Mouse (Mus musculus) kidney, postnatal 10 days (tissue): ENCODE results near the gene AU021092.

Source experiments
- DNase-seq: peaks from one replicate; pipeline ENCODE4 v3.0.0; 2021; ENCODE audit warnings: mixed read lengths

AU021092 gene

DNA sequence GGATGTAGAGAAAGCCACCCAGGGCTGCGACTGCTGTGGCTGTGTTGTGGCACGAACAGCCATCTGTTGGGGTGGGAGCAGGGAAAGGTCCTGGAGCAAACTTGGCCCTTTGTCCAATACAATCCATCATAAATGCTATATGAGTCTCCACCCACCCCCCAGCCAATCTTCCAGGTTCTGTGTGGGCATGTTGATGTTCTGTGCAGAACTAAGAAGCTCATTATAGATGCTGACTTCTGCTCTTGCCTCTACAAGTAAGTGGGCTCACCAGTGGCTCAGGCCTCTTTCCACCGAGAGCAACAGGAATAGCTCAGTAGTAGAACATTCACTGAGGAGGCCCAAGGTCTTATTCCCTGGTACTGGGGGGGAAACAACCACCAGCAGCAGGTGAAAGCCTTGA is 9.9 kb downstream of the AU021092 start:
- DNase-seq, result no peak

DNA sequence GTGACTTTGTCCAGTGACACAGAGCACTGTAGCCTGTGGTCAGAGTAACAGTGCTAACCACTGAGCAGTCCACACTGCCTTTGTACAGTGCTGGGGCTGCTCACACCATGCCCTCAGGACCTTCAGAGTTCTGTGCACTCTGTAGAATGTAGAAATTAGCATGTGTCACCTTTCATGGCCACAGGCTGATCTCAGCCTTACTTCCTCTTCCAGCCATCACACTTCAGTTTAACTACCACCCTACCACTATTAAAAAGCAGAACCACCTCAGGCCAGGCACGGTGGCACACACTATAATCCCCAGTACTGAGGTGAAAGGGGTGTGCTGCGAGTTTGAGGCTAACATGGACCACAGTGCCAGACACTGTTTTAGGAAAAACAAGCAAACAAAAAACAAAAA is 11.7 kb downstream of the AU021092 start:
- DNase-seq, result no peak

DNA sequence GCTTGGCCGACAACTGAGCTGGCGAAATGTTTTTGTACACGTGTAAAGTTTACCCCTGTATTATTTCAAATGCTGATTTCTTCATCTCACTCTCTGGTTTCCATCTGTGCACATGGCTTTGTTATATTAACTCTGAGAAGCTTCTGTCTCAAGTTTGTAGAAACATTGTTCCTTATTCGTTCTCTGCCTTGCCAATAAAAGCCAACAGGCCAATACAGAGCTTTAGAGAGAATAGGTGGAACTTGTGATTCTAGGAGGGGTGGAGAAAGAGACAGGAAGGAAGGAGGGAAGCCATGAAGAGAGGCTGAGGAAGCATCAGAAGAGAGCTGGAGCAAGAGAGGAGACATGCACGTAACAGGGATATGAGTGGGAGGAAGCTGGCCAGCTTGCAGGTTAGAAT is 16.0 kb downstream of the AU021092 start:
- DNase-seq, result no peak

DNA sequence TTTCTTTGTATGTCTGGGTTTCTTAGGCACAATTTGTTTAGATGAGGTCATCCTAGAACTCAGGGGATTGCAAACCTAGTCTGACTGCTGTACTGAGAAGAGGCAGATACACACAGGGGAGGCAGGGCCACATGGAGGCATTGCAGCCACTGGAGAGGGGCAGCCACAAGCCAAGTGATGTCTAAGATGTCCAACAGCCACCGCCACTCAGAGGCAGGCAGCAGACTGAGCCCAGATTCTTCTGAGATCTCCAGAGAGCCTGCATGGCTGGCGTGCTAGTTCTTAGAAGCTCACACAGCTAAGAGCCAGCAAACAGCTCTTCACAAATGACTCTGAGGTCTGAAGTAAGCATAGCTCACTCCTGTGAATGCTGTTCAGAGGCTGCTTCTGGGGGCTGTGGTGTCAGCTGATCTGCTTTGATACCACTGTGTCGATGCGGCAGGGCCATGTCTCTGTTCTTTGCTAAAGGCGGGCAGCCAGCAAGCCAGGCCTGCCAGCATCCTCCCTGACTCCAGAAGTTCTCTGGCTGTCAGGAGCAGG is 16.6 kb downstream of the AU021092 start:
- no peak for DNase-seq

DNA sequence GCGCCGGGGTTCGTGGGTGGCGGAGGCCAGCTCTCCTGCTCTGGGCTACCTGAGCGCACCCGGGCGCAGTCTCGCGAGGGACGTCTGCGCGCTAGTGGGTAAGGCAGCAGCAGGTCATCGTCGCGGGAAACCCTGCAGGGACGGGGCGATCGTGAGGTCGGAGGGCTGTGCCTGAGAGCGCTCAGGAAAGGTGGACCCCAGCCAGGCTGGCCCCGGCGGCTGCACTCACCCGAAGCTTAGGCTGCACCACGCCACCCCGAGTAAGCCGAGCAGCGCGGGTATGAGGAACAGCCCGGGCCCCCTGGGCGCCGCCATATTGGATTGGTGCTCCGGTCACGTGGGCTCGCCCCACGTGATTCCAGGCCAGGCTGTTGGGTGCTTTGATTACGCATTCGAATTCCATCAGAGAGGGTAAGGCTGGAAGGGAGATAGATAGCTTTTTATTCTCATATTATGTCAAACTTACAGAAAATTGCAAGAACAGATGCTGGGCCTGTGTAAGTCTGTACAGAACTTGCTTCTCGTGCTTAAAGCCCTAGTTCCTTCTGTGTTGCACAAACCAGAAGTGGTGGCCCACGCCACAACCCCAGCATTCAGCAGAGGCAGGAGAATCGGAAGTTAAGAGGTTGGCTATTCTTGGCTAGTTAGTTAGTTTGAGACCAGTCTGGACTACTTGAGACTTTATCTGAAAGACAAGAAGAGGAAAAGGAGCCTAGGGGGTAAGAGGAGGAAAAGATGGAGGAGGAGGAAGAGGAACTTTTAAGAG is 18.2 kb downstream of the AU021092 start, which contains the start of gene Nagpa:
Gene Nagpa, minus strand, starts transcription at position 345 of the 766 bp plus-strand sequence.
- peak; percentile 89 for DNase-seq

DNA sequence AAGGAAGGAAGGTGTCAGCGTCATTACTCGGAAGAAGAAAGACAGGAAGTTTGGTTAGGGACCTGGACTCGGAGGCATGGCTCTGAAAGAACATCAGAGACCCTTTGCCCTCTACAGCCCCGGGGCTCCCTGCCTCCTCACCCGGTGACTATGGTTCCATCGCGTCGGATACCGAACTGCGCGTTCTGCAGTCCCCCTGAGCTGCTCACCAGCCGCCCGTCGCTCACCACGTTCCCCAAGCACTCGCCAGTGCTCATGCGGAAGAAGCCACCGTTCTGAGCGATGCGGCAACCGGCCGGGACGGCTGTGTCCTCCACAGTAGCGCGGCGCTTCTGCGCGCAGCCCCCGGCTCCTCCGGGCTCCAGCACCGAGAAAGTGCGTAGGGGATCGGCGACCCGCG is 18.9 kb downstream of the AU021092 start:
- peak; percentile 46 for DNase-seq

DNA sequence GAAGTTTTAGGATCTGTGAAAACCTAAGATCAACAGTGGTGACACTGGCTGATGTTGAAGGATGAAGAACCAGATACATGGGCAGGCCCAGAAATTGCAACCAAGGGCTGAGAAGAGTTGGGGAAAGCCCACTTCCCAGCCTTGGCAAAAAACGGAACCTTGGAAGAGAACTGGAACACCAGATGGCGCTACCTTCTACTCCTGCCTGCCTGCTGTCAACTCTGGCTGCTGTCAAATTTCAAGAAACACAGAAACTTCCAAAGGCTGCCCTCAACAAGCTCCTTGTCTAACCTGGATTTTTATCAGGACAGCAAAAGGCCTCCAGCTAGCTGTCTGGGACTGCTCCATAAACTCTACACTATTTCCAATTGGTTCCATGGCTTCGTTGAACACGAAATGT is 19.4 kb downstream of the AU021092 start:
- peak; percentile 70 for DNase-seq

DNA sequence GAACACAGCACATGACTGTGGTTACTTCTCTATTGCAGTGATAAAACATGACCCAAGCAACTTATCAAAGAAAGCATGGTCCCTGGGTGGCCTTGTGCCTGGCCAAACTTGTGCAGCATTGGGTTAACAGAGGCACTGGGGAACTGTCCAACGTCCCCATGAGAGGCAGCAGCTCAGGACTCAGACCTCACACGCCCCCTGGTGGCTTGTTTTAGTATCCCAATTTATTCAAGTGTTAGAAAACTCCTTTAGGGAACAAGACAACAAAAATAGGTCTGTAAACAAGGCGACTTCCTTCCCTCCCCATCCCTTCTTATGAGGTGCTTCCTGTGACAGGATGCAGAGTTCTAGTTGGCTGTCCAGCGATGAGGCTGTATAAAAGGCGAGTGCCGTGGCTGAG is 27.0 kb downstream of the AU021092 start:
- DNase-seq, result peak; percentile 74

DNA sequence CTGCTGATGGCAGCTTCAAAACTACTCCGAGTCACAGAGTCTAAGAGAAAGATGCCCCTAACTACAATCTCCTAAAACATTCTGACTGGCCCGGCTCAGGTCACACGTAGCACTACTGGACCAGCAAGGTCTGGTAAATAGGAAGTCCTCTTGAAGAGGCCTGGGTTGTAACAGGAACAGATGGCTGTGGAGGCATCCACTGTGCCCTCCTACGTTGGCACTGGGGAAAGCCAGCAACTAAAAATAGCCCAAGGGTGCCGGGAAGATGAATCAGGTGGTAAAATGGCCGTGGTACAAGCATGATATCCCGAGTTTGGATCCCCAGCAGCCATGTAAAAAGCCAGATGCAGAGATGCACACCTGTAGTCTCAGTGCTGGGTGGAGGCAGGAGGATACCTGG is 35.9 kb downstream of the AU021092 start:
- DNase-seq, result no peak

DNA sequence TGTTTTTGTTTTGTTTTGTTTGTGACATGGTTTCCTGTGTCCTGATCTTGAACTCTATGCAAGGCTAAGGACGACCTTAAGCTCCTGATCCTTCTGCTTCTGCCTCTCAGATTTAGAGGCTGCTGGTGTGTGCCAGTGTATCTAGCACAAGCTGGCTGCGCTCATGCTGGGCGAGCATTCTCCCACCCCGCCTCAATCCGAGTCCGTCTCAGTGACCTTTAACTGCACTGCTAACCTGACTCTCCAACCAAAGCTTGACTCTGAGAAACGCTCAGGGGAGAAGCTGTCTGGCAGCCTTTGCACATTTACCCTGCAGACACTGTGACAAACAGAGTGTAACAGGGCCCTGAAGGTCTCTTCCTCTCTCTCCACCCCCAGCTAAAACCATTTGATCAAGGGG is 36.4 kb downstream of the AU021092 start:
- no peak for DNase-seq

DNA sequence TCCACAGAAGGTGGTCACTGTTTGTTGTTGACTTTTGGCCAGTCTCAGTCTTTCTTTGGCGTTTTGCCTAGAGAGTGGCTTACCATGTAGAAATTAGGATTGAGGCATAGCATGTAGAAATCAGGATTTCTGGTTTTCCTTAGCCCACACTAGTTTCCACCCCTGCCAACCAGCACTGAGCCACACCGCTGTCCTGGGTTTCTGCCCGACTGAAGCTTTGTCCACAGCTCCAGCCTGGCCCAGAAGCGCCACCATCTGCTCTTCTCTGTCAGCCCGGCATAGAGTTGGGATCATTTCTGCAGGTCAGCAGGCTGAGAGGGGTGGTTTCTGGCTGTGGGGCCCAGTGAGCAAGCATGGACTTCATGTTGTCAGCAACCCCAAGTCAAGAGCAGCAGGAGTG is 37.1 kb downstream of the AU021092 start:
- DNase-seq, result no peak

DNA sequence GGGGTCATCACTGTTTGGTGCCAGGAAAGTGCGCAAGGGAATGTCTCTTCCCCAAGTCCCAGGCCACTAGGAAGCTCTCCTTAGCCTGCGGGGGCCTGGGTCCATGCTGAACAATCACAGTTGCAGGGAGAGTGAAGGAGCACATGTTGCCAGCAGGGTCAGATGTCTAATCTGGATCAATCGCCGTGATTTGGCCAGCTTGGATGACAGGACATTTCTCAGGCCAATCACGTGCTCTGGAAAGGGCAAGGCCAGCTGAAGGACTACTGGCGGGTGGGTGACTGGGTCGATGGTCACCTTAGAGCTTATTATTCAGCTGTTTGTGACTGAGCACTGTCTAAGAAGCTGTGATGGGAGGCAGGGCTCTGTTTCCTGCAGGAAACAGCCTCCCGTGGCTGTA is 38.0 kb downstream of the AU021092 start:
- no peak for DNase-seq

DNA sequence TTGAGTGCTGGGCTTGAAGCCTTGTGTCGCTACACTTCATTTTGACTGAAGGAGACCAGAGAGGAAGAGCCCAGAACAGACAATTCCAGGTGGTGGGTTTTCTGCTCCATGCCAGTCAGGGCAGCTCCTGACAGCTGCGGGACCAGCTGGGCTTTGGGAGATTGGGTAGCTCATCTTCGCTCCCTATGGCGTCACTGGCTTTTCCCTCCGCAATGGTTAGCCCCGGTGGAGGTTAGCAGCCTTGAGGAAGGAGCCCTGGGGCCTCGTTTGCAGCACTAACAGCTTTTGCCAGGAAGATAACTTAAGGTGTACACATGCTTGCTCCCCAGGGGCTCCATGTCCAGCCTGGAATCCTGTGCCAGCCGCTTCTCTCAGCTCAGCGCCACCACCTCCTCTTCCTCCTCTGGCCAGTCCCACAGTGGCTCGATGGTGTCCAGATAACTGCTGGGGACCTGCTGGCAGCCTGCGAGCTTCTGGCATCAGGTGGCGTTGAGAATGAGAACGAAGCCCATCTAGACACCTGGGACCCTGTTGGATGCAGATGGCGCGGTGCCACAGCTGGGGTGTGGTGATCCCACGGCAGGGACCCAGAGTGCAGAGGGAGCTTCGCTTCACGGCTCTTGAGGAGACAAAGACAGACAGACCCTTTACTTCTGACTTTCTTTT is 38.7 kb downstream of the AU021092 start:
- DNase-seq, result no peak

DNA sequence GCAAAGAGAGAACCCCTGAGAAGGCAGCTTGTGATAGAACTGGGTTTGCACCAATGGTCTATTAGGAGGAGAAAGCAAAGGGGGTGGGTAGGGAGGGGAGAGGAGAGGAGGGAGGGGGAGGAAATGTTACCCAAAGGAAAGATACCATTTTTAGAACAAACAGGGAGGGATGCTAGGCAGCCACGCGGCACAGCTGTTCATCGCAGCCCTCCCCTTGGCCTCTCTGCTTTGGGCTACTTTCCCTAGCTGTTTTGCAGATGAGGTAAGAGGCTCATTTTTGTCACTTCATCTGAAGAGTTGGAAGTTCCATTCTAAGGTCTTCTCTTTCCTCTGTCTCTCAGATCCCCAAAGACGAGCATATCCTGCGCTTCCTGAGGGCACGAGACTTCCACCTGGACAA is 49.5 kb downstream of the AU021092 start:
- DNase-seq, result no peak

DNA sequence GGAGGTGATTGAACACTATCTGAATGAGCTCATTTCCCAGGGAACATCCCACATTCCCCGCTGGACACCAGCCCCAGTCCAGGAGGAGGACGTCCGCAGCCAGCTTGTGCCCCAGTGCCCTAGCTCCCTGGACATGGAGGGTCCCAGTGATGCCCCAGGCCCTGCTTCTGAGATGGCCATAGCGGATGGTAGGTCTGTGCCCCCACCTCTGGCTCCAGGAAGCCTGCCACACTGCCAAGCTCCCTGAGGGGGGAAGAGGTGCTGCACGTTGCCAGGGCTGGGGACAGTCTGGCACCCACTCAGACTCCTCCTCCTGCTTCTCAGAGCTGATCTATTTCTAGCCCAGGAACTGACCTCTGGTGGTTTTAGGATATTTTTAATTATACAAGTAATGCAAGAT is 53.3 kb downstream of the AU021092 start:
- no peak for DNase-seq

DNA sequence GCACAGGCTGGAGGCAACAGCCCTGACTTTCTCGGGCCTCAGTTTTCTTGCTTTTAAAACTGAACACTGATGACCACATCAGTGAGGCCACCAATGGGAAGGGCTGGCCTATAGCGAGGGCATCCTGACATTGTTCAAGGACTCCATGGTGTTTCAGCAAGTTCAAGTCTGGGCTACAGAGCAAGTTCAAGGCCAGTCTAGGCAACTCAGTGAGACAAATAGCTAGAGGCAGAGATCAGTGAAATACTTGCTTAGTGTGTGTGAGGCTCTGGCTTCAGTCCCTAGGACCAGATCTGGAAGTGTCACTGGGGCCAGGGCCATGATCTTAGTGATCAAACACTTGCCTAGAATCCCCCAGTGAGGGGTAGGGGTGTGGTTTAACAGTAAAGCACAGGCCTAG is 54.1 kb downstream of the AU021092 start:
- DNase-seq, result no peak

DNA sequence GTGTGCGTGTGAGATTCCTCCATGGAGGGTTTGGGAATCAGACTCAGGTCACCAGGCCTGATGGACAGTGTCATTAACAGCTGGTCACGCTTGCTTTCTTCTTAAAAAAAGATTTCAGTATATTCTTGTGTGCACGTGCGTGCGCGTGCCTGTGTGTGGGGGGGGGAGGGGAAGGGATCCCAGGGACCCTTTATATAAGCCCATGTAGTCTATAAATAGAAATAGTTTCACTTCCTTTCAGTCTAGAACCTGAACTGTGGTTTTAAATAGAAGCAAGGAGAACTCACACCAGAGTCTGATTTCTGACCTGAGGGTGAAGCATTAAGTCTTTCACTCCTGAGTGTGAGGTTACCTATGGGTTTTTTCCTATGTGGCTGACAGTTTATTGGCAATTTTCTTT is 57.8 kb downstream of the AU021092 start:
- no peak for DNase-seq
